Mouse (Mus musculus) spleen, adult 12 weeks (tissue): ENCODE data around the gene Kcnh1.

Source experiments
- DNase-seq: peaks from one replicate; pipeline ENCODE4 v3.0.0; 2022; ENCODE audit warnings: low spot score

Kcnh1 gene

DNA sequence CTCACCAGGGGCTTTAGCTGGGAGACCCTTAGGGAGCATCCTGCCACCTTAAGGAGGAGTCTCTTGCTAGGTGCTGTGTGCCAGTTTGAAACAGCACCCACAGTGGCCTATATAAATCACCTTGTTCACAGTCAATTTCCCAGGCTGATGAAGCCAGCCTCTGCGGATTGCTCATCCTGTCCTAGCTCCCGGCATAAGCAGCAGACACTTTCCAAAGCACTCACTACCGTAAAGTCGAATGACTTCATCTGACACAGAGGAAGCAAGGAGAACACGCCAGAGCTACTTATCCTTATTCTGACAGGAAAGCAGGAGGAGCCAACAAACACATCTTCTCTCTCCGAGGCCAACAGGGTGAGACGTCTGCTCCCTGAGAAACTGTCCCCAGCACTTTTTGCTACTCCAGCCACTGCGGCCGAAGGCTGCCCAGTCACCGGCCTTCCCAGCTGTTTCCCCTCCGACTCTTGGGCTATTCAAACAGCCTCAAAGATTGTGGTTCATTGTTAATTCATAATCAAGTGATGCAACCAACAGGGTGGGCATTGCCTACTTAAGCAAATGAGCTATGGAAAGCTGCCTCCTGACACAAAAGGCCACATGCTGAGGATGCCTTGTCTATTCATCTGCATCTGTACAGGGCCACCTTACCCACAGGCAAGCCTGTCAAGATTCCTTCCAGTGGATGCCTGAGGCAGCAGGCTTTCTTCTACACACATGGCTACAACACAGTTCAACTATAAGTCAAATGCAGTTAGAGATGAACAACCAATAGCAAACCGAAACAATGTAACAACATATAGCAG, 332.0 kb downstream of the Kcnh1 start:
- no peak for DNase-seq

GRCm38 (mm10) chr1:192525711-192526350, 335.3 kb downstream of the Kcnh1 start:
- DNase-seq: no peak

DNA sequence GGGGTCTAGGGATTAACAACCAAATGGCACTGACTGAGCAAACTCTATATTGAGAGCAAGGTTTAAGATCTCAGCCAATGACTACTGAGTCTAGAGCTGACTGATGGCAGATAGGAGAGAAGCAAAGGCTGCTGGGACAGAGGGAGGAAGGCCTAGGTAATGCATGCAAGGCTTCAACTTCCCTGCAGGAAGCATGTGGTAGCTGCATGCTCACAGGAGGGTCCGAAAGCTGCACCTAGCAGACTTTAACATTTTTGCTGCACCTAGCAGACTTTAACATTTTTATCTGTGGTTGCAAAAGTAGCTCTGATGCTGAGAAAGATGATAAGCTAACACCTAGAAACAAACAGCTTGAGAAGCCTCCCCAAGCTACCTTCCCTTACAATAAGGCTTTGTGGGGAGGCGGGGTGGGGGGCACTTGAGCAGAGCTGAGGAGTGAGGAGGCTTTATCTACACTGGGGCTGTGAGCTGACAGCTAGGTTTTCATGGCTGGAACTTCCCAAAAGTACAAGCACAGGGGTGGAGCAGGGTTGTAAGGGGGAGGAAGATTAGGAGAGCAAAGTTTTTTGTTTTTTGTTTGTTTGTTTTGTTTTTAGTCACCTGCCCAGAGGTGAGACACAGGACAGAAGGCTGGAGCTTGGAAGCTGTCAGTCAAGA, 341.0 kb downstream of the Kcnh1 start:
- DNase-seq: no peak

GRCm38 (mm10) chr1:192532212-192532611, 341.6 kb downstream of the Kcnh1 start:
- DNase-seq: no peak

- no peak for DNase-seq
Observed at GRCm38 (mm10) chr1:192533016-192533415, 342.4 kb downstream of the Kcnh1 start.

- DNase-seq: no peak
Observed at GRCm38 (mm10) chr1:192536440-192536839, 345.9 kb downstream of the Kcnh1 start.

- DNase-seq: no peak
Observed at GRCm38 (mm10) chr1:192537169-192537568, 346.6 kb downstream of the Kcnh1 start.

DNA sequence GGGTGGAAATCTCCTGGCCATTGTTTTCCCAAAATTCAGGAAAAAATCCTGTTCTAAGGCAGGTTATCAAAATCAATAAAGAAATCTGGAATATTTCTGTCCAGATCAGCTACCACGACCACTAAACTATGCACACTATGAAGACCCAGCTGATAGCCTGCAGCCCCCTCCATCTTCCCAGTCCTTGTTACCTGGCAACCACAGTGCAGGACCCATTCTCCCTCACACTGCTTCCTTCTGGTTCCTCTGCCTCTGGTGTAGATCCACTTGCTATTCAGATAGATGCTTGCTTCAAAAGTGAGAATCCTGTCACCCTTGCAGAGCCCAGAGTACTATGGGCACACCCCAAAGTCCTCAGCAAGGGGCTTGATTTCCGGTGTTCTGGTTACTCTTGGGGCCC, 351.5 kb downstream of the Kcnh1 start:
- DNase-seq: no peak

GRCm38 (mm10) chr1:192543686-192544085, 353.1 kb downstream of the Kcnh1 start:
- DNase-seq: no peak

DNA sequence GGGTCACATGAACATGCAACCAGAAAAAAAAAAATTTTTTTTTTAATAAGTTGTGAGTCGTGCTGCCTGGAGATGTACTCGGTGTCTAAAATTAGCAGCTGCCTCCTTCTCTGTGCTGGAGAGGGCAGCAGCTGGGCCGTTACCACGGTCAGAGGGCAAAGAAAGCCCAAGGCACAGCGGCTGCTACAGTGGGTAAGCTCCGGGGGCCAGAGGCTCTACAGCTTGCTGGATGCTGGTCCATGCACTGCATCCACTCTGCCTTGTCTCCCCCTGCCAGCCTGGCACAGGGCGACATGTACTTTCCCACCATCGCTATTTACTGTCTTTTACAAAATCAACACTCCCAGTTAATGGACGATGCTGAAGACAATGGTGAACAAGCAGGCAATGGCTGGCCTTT, 353.5 kb downstream of the Kcnh1 start:
- DNase-seq: no peak

- no peak for DNase-seq
Observed at GRCm38 (mm10) chr1:192544901-192545300, 354.3 kb downstream of the Kcnh1 start.

DNA sequence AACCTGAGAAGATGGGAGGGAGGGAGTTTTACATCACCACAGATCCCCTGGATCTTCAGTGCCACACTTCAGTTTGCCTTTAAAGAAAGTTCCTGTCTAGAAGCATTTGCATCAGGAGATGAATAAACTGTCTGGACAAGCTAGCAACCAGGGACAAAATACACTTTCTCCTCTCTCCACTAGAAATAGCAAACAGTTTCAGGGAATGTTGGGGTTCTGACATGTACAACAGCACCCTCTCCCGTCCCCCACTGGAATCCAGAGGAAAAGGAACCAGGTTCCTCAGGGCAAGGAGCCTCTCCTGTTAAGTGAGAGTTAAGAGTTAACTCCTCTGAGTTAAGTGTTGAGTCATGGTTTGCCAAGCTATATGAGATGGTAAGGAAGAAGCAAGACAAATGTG, 356.3 kb downstream of the Kcnh1 start:
- no peak for DNase-seq

DNA sequence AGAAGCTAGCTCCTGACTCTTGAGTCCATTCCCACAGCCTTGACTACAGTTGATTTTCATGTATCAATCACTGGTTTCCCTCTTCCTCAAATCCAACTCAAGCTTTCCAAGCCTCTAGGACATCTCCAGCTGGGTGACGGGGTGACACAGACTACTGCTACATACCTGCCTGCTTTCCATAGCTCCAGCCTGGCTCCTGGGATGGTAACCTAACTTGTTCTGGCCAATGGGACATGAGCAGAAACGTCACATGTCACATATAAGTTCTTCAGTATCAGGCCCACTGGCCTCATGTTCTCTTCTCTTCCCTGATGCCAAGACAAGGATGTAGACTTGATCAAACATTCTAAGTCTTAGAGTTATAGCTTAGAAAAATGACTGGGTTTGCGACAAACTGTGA, 360.0 kb downstream of the Kcnh1 start:
- no peak for DNase-seq

DNA sequence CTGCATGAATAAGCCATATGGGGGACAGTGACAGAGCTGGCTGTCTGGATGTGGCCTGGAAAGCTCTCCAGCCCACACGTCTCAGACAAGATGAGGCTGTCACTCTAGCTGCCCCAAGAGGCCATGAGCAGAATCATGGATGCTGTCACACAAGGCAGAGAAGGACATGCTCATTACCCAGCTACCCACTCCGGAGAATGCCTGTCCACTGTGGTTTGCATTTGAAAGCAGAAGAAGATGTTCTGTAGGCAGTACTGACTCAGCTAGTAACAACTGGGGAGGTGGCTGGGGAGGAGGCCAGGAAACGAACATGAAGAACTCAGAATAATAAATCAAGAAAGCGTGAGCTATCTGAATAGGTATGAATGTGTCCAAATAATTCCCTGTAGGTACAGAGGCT, 364.9 kb downstream of the Kcnh1 start:
- no peak for DNase-seq

- no peak for DNase-seq
Observed at GRCm38 (mm10) chr1:192557978-192558594, 367.5 kb downstream of the Kcnh1 start.

DNA sequence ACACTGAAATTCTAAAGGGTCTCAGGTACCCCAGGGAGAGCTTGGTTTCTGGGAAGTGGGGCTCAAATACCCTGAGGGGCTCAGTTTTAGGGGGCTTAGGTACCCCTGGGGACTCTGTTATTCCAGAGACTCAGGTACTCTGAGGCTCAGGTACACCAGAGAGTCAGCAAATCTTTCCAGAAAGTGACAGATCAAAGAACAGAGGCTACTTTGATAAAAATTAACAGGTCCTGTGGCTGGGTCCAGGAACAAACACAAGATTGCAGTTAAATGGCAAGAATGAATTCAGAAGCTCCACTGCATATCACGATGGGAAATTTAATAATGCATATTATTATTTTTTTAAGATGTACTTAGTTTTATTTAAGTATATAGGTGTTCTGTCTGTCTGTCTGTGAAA, 368.8 kb downstream of the Kcnh1 start:
- no peak for DNase-seq
